Mouse (Mus musculus): Measurements from ENCODE around the gene Sart3. TPM values are rescaled to one million over a fixed set of nuclear protein-coding genes. Genes with fewer than 3 reads are reported as not detected.
A peak's percentile ranks its signal among the peaks of the same experiment; 100 is the strongest.
"Not testable (repeated sequence)": the region's sequence is repeated elsewhere in the genome, so short reads cannot be mapped to it uniquely, and the experiment has no call there.

The Sart3 gene
- 10 to 100 TPM in 1 of 2 experiments, 1 to 10 TPM in 1; 9.5 to 10.2 TPM for total RNA-seq (2021)
- long read RNA-seq, experiment 1, full-length matches to known transcripts: 17 of 26 reads
- long read RNA-seq, experiment 1, partial matches to known transcripts: 4 of 26 reads
- long read RNA-seq, experiment 1, other reads (novel, unspliced or antisense): 5 of 26 reads
- long read RNA-seq, experiment 2, full-length matches to known transcripts: 15 of 20 reads
- long read RNA-seq, experiment 2, partial matches to known transcripts: 3 of 20 reads
- long read RNA-seq, experiment 2, other reads (novel, unspliced or antisense): 2 of 20 reads

DNA sequence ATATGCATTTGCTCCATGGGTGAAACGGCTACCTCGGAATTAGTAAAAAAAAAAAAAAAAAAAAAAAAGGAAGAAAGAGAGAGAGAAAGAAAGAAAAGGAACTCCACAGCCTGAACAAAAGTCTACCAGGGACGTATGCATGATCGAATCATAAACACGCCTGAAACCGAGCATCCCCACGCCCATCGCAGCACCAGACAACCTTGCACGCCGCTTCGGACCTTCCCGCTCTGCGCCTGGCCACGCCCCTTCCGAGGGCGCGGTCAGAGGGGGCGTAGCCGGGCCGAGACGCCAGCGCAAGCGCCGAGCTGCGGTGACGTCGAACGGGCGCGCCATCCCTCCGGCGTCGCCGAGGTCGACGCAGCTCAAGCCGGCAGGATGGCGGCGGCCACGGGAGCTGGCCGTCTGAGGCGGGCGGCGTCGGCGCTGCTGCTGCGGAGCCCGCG, at the start of gene Sart3, which contains the start of gene Iscu:
TSS of gene Sart3 (minus strand) at position 61 of the 446 bp plus-strand sequence.
TSS of gene Iscu (plus strand) at position 299 of the 446 bp plus-strand sequence.
- peak; percentile 97 for DNase-seq

DNA sequence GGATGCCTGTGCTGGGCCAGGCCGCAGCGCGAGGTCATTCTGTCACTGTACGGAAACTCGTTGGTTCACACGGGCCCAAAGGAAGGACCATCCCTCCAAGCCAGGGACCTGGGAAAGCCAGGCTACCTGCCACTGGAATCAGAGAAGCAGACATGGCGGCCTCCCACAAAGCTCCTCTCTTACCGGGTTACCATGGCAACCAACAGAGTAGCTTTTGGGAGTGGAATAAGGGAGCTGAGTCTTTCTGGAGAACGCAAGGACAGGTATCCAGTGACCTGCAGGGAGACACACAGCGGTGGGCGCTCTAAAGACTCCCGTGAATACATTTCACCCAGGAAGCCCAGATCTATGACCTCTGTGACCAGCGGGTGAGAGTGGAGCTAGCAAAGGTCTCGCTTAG, 46.3 kb upstream of the Sart3 start:
- no peak for DNase-seq

DNA sequence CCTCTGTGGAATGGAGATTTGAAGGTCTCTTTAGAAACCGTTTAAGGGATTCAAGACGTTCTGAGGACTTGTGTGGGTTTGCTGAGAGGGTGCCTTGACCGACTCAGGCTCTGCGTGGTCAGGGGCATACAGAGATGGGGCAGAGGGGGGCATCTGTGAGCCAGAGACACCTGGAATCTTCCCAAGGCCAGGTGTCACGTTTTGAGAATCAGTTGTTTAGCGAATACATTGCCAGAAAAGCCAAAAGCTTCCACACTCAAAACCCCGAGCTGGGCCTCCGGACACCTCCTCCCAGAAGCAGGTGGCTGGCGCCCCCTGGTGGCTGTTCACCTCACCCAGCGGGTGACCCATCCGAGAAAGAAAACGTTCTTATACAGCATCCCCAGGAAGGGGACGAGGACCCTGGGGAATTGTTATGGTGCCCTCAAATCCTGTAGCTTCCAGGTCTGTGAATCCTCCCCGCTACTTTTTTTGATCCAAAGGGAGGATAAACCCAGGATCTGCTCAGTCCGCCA, 43.4 kb upstream of the Sart3 start:
- peak; percentile 91 for DNase-seq

DNA sequence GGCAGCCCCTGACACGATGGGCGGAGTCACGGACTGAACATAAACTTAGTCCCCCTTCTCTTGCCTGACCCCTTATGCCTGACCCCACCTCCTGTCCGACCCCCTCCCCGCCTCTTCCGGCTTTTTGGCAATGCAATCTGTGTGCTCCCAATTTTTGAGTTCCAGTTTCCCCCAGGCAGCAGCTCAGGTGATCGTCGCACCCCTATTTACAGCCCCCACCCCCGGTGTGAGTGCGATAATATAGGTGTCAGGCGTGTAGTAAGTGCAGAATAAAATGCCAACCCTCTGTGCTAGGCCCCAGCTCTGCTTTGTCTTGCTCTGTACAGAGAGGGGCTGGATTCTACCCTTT, 42.7 kb upstream of the Sart3 start:
- no peak for DNase-seq

DNA sequence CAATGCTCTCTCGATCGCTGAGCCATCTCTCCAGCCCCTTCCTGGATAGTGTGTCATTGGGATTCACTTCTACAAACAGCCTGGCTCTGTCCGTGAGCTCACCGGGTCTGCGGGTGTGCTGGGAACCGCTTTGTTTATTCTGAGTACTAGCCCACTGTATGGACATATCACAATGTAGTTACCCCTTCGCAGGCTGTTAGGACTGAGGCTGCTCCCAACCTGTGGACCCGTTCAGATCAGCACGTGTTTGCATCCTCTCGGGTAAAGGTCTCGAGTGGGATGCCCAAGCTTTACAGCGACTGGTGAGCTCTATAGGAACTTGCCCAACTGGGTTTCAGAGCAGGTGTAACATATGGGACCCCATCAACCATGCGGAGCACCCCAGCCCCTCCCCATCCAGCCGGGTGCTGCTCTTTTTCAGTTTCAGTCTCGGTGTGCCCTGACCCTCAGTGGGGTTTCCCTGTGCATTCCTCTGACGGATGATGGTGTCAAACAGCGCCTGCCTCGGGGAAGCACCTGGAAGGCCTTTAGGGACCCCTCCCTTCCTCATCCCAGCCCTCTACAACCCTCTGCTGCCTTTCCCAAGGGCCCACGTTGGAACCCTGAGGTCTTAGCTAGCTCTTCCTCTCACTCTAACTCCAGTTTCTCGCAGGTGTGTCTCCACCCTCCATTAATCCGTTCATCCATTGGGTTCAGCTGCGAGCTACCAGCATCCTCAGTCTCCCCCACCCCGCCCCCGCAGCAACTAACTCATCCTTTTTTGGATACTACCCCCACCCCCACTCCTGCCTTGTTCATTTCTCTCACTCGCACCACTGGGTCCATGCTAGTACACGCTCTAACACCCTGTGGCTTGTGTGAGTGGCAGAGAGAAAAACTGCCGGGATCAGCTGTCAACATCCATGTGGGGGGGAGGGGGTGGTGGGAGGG, 42.1 kb upstream of the Sart3 start:
- DNase-seq: no peak

DNA sequence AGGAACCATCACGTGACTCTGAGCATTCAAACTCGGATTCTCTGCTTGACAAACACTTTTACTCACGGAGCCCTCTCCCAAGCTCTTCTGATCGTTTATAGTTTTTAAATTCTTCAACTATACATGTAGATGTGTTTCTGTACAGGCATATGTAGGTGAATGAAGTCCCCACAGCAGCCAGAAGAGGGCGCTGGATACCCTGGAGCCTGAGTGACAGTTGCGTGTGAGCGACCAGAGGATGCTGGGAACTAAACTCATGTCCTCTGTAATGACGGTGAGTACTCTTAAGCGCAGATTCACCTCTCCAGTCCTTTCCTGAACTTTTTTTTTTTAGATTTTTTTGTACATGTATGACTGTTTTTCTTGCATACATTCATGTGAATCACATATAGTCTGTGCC, 41.3 kb upstream of the Sart3 start:
- DNase-seq: no peak

DNA sequence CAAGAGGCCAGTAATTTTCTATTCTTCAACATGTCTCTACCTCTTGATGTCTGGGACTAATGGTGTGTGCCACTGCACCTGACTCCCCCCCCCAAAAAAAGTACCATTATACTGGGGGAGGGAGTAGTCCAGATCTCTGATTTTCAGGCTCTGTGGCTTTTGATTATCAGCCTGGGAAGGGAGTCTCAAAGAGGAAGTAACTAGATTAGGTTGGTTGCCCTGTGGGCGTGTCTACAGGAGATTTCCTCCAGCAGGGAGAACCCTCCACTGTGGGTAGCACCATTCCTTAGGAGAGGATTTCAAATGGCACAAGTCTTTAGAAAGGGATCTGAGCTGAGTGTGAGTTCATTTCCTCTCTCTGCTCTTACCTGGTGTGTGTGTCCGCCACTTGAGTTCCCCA, 40.3 kb upstream of the Sart3 start:
- no peak for DNase-seq

DNA sequence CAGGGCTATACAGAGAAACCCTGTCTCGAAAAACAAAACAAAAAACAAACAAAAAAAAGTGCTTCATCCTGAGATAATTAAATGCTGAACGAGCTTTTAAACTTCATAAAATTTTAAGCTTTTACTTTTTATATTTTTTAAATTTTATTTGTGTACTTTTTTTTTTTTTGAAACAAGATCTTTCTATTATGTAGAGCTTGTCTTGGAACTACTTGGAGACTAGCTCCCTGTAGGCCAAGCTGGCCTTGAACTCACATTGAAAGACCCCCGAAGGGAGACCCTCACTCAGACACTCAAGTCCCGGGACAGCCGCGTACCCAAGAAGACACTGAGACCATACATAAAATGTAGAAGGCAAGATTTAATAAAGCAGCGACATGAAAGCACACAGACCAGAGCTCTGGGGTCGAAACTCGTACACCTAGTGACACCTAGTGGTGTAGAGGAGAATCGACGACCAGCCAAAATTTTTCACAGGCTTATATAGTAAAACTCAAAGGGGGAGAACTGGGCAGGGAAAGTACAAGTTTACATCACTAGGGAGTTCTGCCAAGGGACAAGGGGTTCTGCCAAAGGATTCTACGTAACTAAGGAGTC, 39.6 kb upstream of the Sart3 start:
- not testable (repeated sequence) for DNase-seq

DNA sequence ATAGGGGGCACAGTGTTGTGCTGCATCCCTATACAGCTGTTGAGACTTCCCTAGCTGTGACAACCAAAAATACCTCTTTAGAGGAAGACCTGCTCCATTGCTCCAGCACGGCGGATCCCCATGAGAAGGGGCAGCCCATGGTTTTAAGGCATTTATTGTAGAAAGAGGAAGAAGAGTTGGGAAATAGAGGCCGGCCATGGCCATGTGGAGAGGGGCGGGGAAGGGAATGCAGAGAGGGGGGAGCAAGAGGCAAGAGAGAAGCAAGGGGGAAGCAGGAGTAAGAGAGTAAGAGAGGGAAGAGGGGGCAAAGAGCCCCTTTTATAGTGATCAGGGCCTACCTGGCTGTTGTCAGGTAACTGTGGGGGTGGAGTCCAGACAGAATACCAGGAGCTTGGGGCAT, 37.8 kb upstream of the Sart3 start:
- no peak for DNase-seq

DNA sequence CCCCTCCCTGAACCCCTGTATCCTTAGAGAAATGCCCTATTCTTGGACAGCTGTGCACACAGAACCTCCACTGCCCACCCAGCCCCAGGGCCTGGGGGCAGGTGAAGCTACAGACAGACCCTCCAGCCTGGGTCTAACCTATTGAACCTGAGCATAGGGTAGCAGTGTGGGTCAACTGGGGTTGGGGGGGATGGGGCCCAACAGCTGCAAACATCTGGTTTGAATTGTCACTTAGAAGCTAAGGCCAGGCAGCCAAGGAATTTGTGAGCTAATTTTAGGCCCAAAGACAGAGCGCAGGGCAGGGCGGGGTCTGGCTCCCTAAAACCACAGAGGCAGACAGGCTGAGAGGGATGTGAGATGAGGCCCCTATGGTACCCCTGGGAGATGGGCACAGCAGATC, 35.9 kb upstream of the Sart3 start:
- DNase-seq: no peak

DNA sequence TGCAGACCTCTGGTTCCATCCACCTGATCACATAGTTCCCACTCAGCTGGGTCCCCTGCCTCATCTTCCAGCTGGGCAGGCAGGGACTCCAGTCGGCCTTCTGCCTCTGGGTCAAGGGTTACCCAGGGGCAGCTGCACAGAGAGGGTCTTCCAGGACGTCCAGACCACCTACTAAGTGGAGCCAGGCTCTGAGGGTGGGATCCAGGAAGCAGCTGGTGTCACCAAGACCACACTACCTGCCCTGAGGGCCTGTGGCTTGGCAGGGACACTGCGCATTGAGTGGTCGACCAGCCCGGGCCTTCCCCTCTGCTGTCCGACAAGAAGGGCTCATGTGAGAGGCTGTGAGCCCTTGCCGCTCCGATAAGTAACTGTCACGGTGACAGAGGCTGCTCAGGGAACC, 35.4 kb upstream of the Sart3 start:
- DNase-seq: no peak

DNA sequence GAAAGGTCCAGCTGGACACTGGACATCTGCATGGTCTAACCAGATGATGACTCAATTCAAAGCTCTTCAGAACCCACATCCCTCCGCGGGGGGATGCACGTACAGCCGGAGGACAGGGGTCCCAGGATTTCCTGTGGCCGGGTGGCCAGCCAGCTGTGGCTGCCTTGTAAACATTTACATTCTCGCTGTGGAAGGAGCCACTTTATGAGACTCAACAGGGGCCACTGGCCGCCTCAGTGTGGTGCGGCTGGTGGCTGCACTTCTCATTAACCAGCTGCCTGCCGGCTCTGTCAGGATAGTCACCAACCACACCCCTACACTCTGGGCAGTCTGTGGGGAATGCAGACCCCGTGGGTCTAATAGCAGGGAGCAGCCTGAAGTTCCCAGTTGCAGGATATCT, 34.1 kb upstream of the Sart3 start:
- DNase-seq: no peak

DNA sequence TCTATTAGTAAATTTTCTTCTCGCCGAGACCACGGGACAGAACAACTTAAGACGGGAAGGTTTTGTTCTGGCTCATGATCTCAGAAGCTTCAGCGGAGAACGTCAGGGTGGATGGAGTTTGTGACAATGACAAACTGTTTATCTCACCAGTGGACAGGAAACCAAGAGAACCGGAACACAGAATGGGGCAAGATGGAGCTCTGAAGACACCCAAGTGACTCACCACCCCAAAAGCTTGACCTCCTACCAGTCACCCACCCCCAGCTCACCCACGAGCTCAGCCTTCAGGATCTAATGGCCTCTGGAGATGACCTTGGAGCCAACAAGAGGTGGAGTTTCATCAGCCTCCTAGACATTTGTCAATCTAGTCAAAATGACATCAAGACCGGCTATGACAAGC, 33.0 kb upstream of the Sart3 start:
- no peak for DNase-seq

DNA sequence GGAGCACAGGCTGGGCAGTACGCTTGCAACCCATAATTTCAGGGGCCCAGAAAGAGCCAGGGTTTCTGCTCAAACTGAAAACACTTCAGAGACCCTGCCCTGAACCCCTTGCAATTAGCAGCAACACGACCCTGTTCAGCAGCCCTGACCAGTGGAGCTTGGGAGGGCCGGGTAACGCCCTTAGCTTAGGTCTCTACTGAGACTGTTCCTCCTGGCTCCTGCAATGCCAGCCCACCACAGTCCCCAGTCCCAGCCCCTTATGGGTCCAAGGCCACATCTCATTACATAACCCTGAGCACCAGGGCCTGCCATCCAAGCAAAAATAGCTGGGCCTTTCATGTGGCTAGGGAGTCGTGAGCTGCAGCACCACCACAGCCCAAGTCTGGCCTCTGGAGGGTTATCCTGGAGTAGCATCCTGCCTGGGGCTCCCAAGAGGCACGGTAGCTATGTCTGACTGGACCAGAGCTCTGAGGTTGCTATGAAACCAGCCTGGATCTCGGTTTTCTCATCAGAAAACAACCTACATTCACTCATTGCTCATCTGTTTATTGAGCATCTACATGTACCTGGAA, 32.2 kb upstream of the Sart3 start:
- no peak for DNase-seq

DNA sequence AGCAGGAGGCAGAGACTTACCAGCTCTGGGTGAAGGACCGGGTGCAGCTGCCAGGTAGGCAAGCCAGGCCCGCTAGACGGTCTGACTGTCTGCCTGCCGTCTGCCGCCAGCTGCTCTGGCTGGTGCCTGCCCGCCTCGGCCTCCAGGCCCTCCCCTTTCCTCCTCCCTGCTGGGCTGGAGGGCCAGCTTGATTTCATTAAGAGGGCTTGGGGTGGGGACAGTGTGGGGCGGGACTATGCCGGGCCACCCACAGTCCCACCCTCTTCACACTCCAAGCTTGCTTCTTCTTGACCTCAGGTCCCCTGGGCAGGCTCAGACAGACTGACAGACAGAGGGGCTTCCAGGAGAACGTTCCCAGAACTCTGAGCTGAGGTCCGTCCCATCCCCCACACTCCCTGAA, 28.0 kb upstream of the Sart3 start, which contains the start of gene Tmem119:
TSS of gene Tmem119 (minus strand) at position 237 of the 400 bp plus-strand sequence.
- peak; percentile 67 for DNase-seq

DNA sequence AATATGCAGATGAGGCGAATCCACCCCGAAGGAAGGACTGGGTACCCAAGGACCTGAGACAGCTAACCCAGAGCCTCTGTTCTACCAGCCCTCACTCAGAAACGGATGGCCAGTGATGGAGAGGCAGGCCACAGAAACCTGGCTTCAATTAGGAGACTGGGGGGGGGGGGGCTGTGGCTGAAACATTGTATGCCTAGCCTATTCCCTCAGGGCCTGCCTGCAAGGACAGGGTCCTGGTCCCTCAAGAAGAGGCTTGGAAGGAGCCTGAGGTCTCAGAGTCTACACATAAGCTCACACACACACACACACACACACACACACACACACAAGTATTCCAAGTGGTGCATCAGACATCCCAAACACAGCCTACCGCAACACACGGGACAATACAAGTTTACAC, 27.4 kb upstream of the Sart3 start:
- no peak for DNase-seq

DNA sequence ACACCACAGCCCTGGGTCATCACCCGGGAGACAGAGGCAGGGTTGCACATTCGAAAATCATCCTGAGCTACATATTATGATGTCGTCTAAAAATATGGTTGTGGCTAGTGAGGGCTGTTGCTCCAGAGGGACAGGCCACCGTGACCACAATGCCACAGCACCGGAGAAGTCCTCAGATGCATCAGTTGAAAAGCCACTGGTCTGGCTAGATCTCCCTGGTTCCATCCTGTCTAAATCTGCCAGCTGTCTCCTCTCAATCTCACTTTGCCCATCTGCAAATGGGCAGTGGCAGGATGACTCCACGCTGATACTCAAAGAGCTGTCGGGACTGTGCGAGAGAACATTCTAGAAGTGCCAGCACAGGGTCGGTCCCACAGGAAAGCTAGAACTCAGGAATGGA, 26.2 kb upstream of the Sart3 start:
- DNase-seq: no peak

DNA sequence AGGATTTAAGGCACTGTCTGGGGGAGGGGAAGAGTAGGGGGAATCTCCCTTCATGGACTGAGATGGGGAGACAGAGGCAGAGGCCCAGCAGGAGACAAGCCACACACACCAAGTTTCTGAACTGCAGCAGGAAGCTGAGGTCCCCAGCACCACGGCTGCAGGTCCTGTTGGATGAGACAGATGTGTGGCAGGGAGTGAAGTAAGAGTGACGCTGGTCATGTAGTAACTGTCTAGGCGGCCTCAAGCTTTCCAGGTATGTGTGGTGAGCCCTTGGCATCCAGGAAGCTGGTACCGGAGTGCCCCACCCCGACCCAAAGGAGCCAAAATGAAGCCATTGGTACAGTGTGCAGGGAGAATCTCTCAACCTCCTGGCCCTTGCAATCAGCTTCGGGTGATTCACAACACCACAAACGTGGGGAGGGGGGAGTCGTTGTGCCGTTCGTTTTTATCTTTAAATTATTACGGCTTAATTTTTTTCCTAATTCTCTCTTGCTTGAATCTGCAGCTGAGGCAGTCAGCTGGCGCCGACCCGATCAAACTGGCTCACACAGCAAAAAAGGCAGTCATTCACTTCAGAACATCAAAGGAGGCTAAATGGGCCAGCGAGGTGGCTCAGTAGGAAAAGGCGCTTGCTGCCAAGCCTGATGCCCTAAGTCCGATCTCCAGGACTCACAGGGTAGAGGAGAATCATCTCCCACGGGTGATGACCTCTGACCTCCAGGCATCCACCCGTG, 25.0 kb upstream of the Sart3 start:
- no peak for DNase-seq

DNA sequence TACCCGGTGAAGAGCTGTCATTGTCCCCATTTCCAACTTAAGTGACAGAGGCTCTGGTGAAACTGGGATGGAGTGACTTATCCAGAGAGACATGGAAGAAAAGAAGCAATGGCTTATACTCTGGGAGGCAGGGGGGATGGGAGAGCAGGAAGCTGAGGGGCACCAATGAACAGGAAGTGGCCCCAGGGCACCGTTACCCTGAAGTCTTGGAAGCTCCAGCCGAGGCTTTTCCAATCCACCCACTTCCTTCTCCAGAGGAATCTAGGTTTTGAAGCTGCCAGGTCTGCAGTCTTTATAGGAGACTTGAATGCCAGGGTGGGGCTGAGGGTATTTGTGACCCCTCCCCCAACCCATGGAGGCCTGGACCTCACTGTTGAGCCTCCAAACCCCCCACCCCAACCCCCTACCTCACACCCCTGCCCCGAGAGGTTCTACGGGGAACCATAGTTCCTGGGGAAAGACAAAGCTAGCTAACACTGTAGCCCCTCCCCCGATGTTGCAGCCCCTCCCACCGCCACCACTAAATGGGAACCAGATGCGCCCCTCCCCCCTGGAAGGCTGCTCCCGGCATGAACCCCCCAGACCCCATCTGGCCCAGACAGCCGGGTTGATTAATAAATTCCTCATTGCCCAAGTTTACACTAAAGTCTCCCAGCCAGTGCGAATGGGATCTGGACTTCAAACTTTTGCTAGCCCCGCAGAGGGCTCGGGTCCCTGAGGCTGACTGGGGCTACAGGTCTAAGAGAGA, 24.3 kb upstream of the Sart3 start:
- DNase-seq: peak; percentile 55

DNA sequence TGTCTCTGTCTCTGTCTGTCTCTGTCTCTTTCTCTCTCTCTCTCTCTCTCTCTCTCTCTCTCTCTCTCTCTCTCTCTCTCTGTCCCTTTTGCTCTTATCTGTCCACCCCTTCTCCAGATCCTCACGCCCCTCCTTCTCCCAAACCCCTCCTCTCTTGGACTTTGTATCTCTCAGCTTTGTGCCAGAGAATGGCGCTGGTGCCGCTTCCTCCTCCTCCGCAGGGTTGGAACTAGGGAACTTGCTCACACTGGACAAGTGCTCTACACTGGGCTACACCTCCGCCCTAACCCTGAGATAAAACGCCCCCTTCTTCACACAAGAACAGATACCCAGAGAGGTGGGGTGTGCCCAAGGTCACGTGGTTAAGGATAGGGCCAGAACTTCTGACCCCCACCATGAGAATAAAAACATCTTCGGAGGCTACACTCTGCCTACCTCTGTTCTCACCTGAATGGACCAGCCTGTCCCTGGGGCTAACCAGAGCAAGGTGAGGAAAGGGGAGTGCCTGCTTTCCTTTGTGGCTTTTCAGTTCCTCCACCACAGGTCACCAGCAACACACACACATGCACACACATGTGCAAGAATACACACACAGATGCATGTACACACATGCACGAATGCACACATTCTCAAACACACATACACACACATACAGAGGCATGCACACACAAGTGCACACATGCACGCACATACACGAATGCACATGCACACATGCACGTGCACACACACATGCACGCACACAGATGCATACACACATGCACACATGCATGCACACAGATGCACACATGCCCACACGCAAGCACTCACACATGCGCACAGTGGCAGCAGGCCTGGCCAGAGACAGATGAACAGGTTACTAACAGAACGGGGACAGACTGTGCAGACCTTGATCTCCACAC, 19.1 kb upstream of the Sart3 start:
- no peak for DNase-seq
